Mouse (Mus musculus): Measurements from ENCODE around the gene Zfyve1.

- no peak for TF ChIP-seq CTCF (IDR thresholded peaks at IDR 0.05; ENCODE audit: low read depth, low read length)
- TF ChIP-seq POLR2A (IDR thresholded peaks at IDR 0.05; ENCODE audit: borderline replicate concordance, low read depth, low read length): no peak
These were observed 36.8 kb upstream of the Zfyve1 start for GRCm38 (mm10) chr12:83633807-83634206.

Measured in bone marrow macrophage, adult 2 months (primary cell).